Comparison of ENCODE assay signal across 22 mouse cellular contexts in the genomic region with DNA sequence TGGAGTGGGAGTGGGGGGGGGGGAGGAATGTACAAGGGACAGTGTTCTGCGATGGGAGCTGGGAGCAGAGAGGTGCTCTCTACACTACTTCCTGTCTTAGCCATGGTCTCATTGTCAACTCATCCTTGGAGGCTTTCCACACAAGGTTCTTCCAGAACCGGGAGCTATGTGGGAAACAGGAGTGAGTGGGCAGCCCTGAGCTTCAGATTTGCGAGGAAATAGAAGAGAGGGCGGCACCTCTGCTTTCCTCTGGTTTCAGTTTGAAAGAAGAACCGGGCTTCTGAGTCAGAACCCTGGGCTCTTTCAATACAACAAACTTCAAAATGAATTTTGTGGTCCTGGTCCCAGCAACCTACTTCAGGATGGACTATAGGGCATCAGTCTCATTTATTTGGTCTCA.
"Had no signal": no experiment of that assay in that cellular context is flagged by ENCODE, and none has a peak within 500 bp of the region (broad histone marks: within the 10 kb centered on the region; RNA-seq: fewer than 3 reads in every experiment).

No protein-coding gene starts in this region.

- H3K36me3 ChIP-seq: kidney, embryonic 15.5 days; limb, embryonic 12.5 days; limb, embryonic 15.5 days; midbrain, embryonic 15.5 days had no signal

- H3K4me1 ChIP-seq: neural tube, embryonic 12.5 days had no signal

- H3K4me3 ChIP-seq: kidney, embryonic 15.5 days; limb, embryonic 12.5 days; limb, embryonic 15.5 days; midbrain, embryonic 12.5 days; midbrain, embryonic 15.5 days; neural tube, embryonic 12.5 days; neural tube, embryonic 15.5 days had no signal

- ATAC-seq: liver, postnatal 0 days; lung, postnatal 0 days; midbrain, embryonic 15.5 days had no signal

- H3K27ac ChIP-seq: kidney, embryonic 15.5 days; limb, embryonic 12.5 days; limb, embryonic 15.5 days; liver, embryonic 14.5 days; macrophage; midbrain, embryonic 12.5 days; midbrain, embryonic 15.5 days; neural tube, embryonic 12.5 days; neural tube, embryonic 15.5 days; stomach, postnatal 0 days had no signal

- H3K4me2 ChIP-seq: kidney, embryonic 15.5 days; limb, embryonic 12.5 days; limb, embryonic 15.5 days; liver, embryonic 11.5 days; lung, embryonic 14.5 days; midbrain, embryonic 12.5 days; midbrain, embryonic 15.5 days; neural tube, embryonic 12.5 days; neural tube, embryonic 15.5 days had no signal

- DNase-seq: kidney, adult 8-10 months; kidney, postnatal 10 days; kidney, postnatal 36 days; left cerebral cortex, postnatal 4 days; liver, postnatal 0 days; lung, embryonic 14.5 days; right cerebral cortex, adult 18-20 months; right cerebral cortex, postnatal 14 days; right cerebral cortex, postnatal 4 days; thymus, postnatal 25 days had no signal

- H3K27me3 ChIP-seq: kidney, embryonic 15.5 days; limb, embryonic 12.5 days; limb, embryonic 15.5 days; midbrain, embryonic 15.5 days; neural tube, embryonic 12.5 days; neural tube, embryonic 15.5 days had no signal

- H3K9me3 ChIP-seq: kidney, embryonic 15.5 days; limb, embryonic 12.5 days; limb, embryonic 15.5 days; midbrain, embryonic 12.5 days; midbrain, embryonic 15.5 days; neural tube, embryonic 12.5 days; neural tube, embryonic 15.5 days had no signal

- H3K9ac ChIP-seq: kidney, embryonic 15.5 days; limb, embryonic 12.5 days; limb, embryonic 15.5 days; liver, embryonic 14.5 days; liver, postnatal 0 days; lung, embryonic 14.5 days; midbrain, embryonic 12.5 days; midbrain, embryonic 15.5 days; neural tube, embryonic 12.5 days; neural tube, embryonic 15.5 days had no signal
